Mouse (Mus musculus) liver, adult 2 months (tissue): Measurements from ENCODE around the gene Plcxd3.

Experiments
- CTCF ChIP-seq: fragments of 200-500 bp; IDR thresholded peaks from 2 replicates; pipeline ENCODE4 v1.5.1; 2011; ENCODE audit warnings: low read depth, low read length, control low read depth
- POLR2A ChIP-seq: fragments of 200-500 bp; IDR thresholded peaks from 2 replicates; pipeline ENCODE4 v1.6.1; 2011; ENCODE audit warnings: low read length, control low read depth; ENCODE audit not compliant: insufficient read depth; ENCODE audit errors: extremely low read depth

- TF ChIP-seq POLR2A (no peak), CTCF (no peak)
Measured at GRCm38 (mm10) chr15:4503826-4504225, 128.5 kb downstream of the Plcxd3 start.
